Mouse (Mus musculus): Measurements from ENCODE around the gene Npat. TPM values are rescaled to one million over a fixed set of nuclear protein-coding genes. Genes with fewer than 3 reads are reported as not detected.

The Npat gene
- total RNA-seq, 2 experiments from 2014 or later = 4.7 to 4.9 TPM

- no peak for DNase-seq
- no peak overlapping the region for H3K4me3 ChIP-seq
- intact Hi-C loops (cut with DNase I) = no loop called here
- no peak overlapping the region for H3K27ac ChIP-seq
- TF ChIP-seq CTCF (IDR thresholded peaks at IDR 0.05) = no peak
Observed at GRCm38 (mm10) chr9:53596971-53597600, 60.2 kb downstream of the Npat start.

GRCm38 (mm10) chr9:53598631-53599030 lies 61.8 kb downstream of the Npat start:
- no peak overlapping the region for H3K4me3 ChIP-seq
- DNase-seq = no peak
- intact Hi-C loops (cut with DNase I) = no loop called here
- no peak overlapping the region for H3K27ac ChIP-seq
- TF ChIP-seq CTCF (IDR thresholded peaks at IDR 0.05) = no peak

- intact Hi-C loops (cut with DNase I) = no loop called here
- no peak for TF ChIP-seq CTCF (IDR thresholded peaks at IDR 0.05)
- no peak overlapping the region for H3K4me3 ChIP-seq
- no peak for DNase-seq
- peak overlapping the region; percentile 78 for H3K27ac ChIP-seq
Observed at GRCm38 (mm10) chr9:53601541-53601940, 64.7 kb downstream of the Npat start.

- peak overlapping the region; percentile 69 for H3K27ac ChIP-seq
- no peak for TF ChIP-seq CTCF (IDR thresholded peaks at IDR 0.05)
- DNase-seq = peak; percentile 26
- intact Hi-C loops (cut with DNase I) = no loop called here
- H3K4me3 ChIP-seq = no peak overlapping the region
Observed at GRCm38 (mm10) chr9:53603384-53603783, 66.5 kb downstream of the Npat start.

GRCm38 (mm10) chr9:53603849-53604248 lies 67.0 kb downstream of the Npat start:
- DNase-seq = no peak
- intact Hi-C loops (cut with DNase I) = no loop called here
- Histone ChIP-seq H3K27ac (peak overlapping the region; percentile 69), H3K4me3 (no peak overlapping the region)
- TF ChIP-seq CTCF (IDR thresholded peaks at IDR 0.05) = no peak

GRCm38 (mm10) chr9:53604954-53605353 lies 68.1 kb downstream of the Npat start:
- DNase-seq = no peak
- intact Hi-C loops (cut with DNase I) = no loop called here
- Histone ChIP-seq H3K27ac (peak overlapping the region; percentile 46; the same call in 1 of the 2 replicates), H3K4me3 (no peak overlapping the region)
- no peak for TF ChIP-seq CTCF (IDR thresholded peaks at IDR 0.05)

GRCm38 (mm10) chr9:53607192-53607591 lies 70.3 kb downstream of the Npat start:
- H3K27ac ChIP-seq = peak overlapping the region; percentile 0; the same call in 1 of the 2 replicates
- no peak for TF ChIP-seq CTCF (IDR thresholded peaks at IDR 0.05)
- intact Hi-C loops (cut with DNase I) = no loop called here

GRCm38 (mm10) chr9:53607816-53608215 lies 71.0 kb downstream of the Npat start:
- Histone ChIP-seq H3K4me3 (peak overlapping the region; percentile 90; the same call in 1 of the 2 replicates), H3K27ac (no peak overlapping the region)
- TF ChIP-seq CTCF (IDR thresholded peaks at IDR 0.05) = no peak
- intact Hi-C loops (cut with DNase I) = loop anchor here (2.0 kb wide), 1 partner anchor 13 kb away; no protein-coding TSS in a partner anchor
- no peak for DNase-seq

More at GRCm38 (mm10) chr9:53607192-53607591, 70.3 kb downstream of the Npat start:
- no peak for DNase-seq
- no peak overlapping the region for H3K4me3 ChIP-seq

- intact Hi-C loops (cut with DNase I) = loop anchor here (2.0 kb wide), 1 partner anchor 15 kb away; no protein-coding TSS in a partner anchor
- Histone ChIP-seq H3K27ac (peak overlapping the region; percentile 94), H3K4me3 (peak overlapping the region; percentile 90)
- peak; percentile 23 for DNase-seq
- no peak for TF ChIP-seq CTCF (IDR thresholded peaks at IDR 0.05)
Observed at GRCm38 (mm10) chr9:53609306-53609967, 72.6 kb downstream of the Npat start.

- H3K4me3 ChIP-seq = peak within 1 kb of the TSS; percentile 90
- intact Hi-C loops (cut with DNase I) = loop anchor here (2.0 to 5.0 kb wide), 3 partner anchors 15 to 73 kb away; partner anchors contain the start of genes Atm and Npat
- DNase-seq = peak; percentile 98
- no peak for TF ChIP-seq CTCF (IDR thresholded peaks at IDR 0.05)
- peak within 1 kb of the TSS; percentile 94 for H3K27ac ChIP-seq
Observed at GRCm38 (mm10) chr9:53609968-53610781, 73.3 kb downstream of the Npat start, which contains the start of gene Acat1. TSS of gene Acat1 (minus strand) at chr9:53610382.

- no peak overlapping the region for H3K27ac ChIP-seq
- intact Hi-C loops (cut with DNase I) = loop anchor here (5.0 kb wide), 2 partner anchors 53 to 77 kb away; partner anchors contain the start of genes Atm and Npat
- H3K4me3 ChIP-seq = no peak overlapping the region
- TF ChIP-seq CTCF (IDR thresholded peaks at IDR 0.05) = no peak
- no peak for DNase-seq
Observed at GRCm38 (mm10) chr9:53614286-53614685, 77.4 kb downstream of the Npat start.

GRCm38 (mm10) chr9:53615246-53615645 lies 78.4 kb downstream of the Npat start:
- no peak for TF ChIP-seq CTCF (IDR thresholded peaks at IDR 0.05)
- DNase-seq = no peak
- no peak overlapping the region for H3K27ac ChIP-seq
- intact Hi-C loops (cut with DNase I) = no loop called here
- H3K4me3 ChIP-seq = no peak overlapping the region

Other genes starting within 250 kb of the Npat start
- gene Exph5, start 235.4 kb upstream of the Npat start, total RNA-seq (2021) = 1 to 10 TPM in 1 of 2 experiments, under 1 TPM in 1; 0.67 to 1.6 TPM
- gene Kdelc2, start 153.0 kb upstream of the Npat start, total RNA-seq (2021) = 1 to 10 TPM; 4.2 to 5.4 TPM
- gene 4930550C14Rik, start 134.7 kb upstream of the Npat start, total RNA-seq (2021) = under 1 TPM in 1 of 2 experiments, not detected in 1; 0.39 TPM
- 1 to 10 TPM; 5.7 to 6.7 TPM for gene Atm, start 307 bp upstream of the Npat start, total RNA-seq (2021)
- 100 to 1,000 TPM; 116 to 180 TPM for gene Acat1, start 73.3 kb downstream of the Npat start, total RNA-seq (2021)
- 10 to 100 TPM; 77.2 to 80.3 TPM for gene Cul5, start 133.0 kb downstream of the Npat start, total RNA-seq (2021)
- under 1 TPM in 1 of 2 experiments, not detected in 1; 0.11 TPM for gene Rab39, start 169.2 kb downstream of the Npat start, total RNA-seq (2021)
- not detected for gene Slc35f2, start 234.5 kb downstream of the Npat start, total RNA-seq (2021)

Data from gastrocnemius, adult 2 months (tissue).